Mouse (Mus musculus): ENCODE measurements around the gene Gm17409. TPM values are rescaled to one million over a fixed set of nuclear protein-coding genes. Genes with fewer than 3 reads are reported as not detected.

The Gm17409 gene
- total RNA-seq (2023): not detected

GRCm38 (mm10) chr2:58469816-58470215 is at the start of gene Gm17409:
Gene Gm17409 (plus strand): TSS chr2:58470116.

Other genes starting within 250 kb of the Gm17409 start
- under 1 TPM in 1 of 2 experiments, not detected in 1; 0.23 TPM for gene Acvr1c, start 112.2 kb upstream of the Gm17409 start, total RNA-seq (2023)
- under 1 TPM; 0.35 to 0.62 TPM for gene Acvr1, start 97.0 kb downstream of the Gm17409 start, total RNA-seq (2023)
- gene Upp2, start 97.2 kb downstream of the Gm17409 start, total RNA-seq (2023): not detected

All from T-cell, adult 66 days (primary cell).